Mouse (Mus musculus) kidney, adult 2 months (tissue): ENCODE results near the gene Wipi2.

Source experiments
- CTCF ChIP-seq: fragments of 200-500 bp; conservative IDR thresholded peaks from 2 replicates; pipeline ENCODE4 v1.5.1; 2011; ENCODE audit warnings: low read depth, mild to moderate bottlenecking, control low read depth, low read length, moderate library complexity, mixed read lengths; ENCODE audit not compliant: insufficient read depth, insufficient read length
- POLR2A ChIP-seq: fragments of 200-500 bp; IDR thresholded peaks from one replicate; pipeline ENCODE4 v1.6.1; 2011; ENCODE audit warnings: low read depth, low read length, control low read depth

- TF ChIP-seq CTCF (no peak), POLR2A (no peak)
Observed at GRCm38 (mm10) chr5:142693738-142694430, 66.4 kb downstream of the Wipi2 start.
